8 mouse cellular contexts compared by ENCODE assay signal in genomic region chr4:147125326-147125725, GRCm38 (mm10). TPM values are rescaled to one million over a fixed set of nuclear protein-coding genes. Genes with fewer than 3 reads are reported as not detected.
DNase-seq lines count a peak whose midpoint lies in the region; ATAC-seq and TF ChIP-seq lines count a peak whose summit lies in the region.
"Not testable (repeated sequence)": the region's sequence is repeated elsewhere in the genome, so short reads cannot be mapped to it uniquely, and the experiment has no call there.

No protein-coding gene starts in this region.

- H3K4me1 ChIP-seq in bone marrow macrophage, adult 2 months (ENCODE audit: control insufficient read depth, insufficient read depth, low read length); forebrain, embryonic 13.5 days; heart, embryonic 16.5 days (ENCODE audit: control insufficient read depth, insufficient read depth, low read length); intestine, embryonic 16.5 days (ENCODE audit: control insufficient read depth, insufficient read depth, low read length); limb, embryonic 13.5 days; lung, embryonic 15.5 days; neural tube, embryonic 11.5 days (ENCODE audit: control insufficient read depth, insufficient read depth, low read length); testis, adult 2 months (ENCODE audit: control insufficient read depth, insufficient read depth, low read length): not testable (repeated sequence)

- 0 out of 2 replicates have a peak overlapping the region, but pooled peaks have one; percentile 5 for H3K4me3 ChIP-seq in bone marrow macrophage, adult 2 months (ENCODE audit: insufficient read depth, low read length)
- peak overlapping the region; percentile 52 for H3K4me3 ChIP-seq in forebrain, embryonic 13.5 days
- peak overlapping the region; percentile 70 for H3K4me3 ChIP-seq in heart, embryonic 16.5 days (ENCODE audit: low read length)
- H3K4me3 ChIP-seq in intestine, embryonic 16.5 days (ENCODE audit: low read length) = peak overlapping the region; percentile 58
- H3K4me3 ChIP-seq in limb, embryonic 13.5 days = peak overlapping the region; percentile 54
- peak overlapping the region; percentile 37 for H3K4me3 ChIP-seq in lung, embryonic 15.5 days
- peak overlapping the region; percentile 63 for H3K4me3 ChIP-seq in neural tube, embryonic 11.5 days (ENCODE audit: low read depth, low read length)
- H3K4me3 ChIP-seq in testis, adult 2 months (ENCODE audit: control insufficient read depth, low read depth, low read length) = peak overlapping the region; percentile 68

- H3K27ac ChIP-seq in bone marrow macrophage, adult 2 months (ENCODE audit: insufficient read depth, low read depth, low read length); forebrain, embryonic 13.5 days; heart, embryonic 16.5 days (ENCODE audit: low read length); intestine, embryonic 16.5 days (ENCODE audit: low read length); limb, embryonic 13.5 days; lung, embryonic 15.5 days; neural tube, embryonic 11.5 days (ENCODE audit: low read depth, low read length); testis, adult 2 months (ENCODE audit: control insufficient read depth, insufficient read depth, low read depth, low read length): not testable (repeated sequence)

- peak overlapping the region; percentile 75 for H3K9ac ChIP-seq in forebrain, embryonic 13.5 days
- H3K9ac ChIP-seq in heart, embryonic 16.5 days (ENCODE audit: low read length) = not testable (repeated sequence)
- peak overlapping the region; percentile 77 for H3K9ac ChIP-seq in intestine, embryonic 16.5 days (ENCODE audit: low read depth, low read length)
- H3K9ac ChIP-seq in limb, embryonic 13.5 days = peak overlapping the region; percentile 80
- peak overlapping the region; percentile 26; the same call in 1 of the 2 replicates for H3K9ac ChIP-seq in lung, embryonic 15.5 days
- peak overlapping the region; percentile 91 for H3K9ac ChIP-seq in neural tube, embryonic 11.5 days (ENCODE audit: low read length)

- H3K27me3 ChIP-seq in forebrain, embryonic 13.5 days; heart, embryonic 16.5 days (ENCODE audit: control insufficient read depth, insufficient read depth, low read length); intestine, embryonic 16.5 days (replicated peaks; ENCODE audit: control insufficient read depth, insufficient read depth, low read length); limb, embryonic 13.5 days; lung, embryonic 15.5 days; neural tube, embryonic 11.5 days (ENCODE audit: control insufficient read depth, insufficient read depth, low read length); testis, adult 2 months (ENCODE audit: control insufficient read depth, insufficient read depth, low read length): not testable (repeated sequence)

- H3K4me2 ChIP-seq in forebrain, embryonic 13.5 days = peak overlapping the region; percentile 76
- H3K4me2 ChIP-seq in heart, embryonic 16.5 days (ENCODE audit: low read depth, low read length) = peak overlapping the region; percentile 95
- peak overlapping the region; percentile 93 for H3K4me2 ChIP-seq in intestine, embryonic 16.5 days (ENCODE audit: low read depth, low read length)
- H3K4me2 ChIP-seq in limb, embryonic 13.5 days (replicated peaks) = peak overlapping the region; percentile 72
- peak overlapping the region; percentile 59 for H3K4me2 ChIP-seq in lung, embryonic 15.5 days
- H3K4me2 ChIP-seq in neural tube, embryonic 11.5 days (ENCODE audit: low read depth) = peak overlapping the region; percentile 88

- WGBS in forebrain, embryonic 13.5 days = 21% methylated on average over 4 of the region's 4 CpGs
- 18% methylated on average over 4 of the region's 4 CpGs for WGBS in heart, embryonic 16.5 days
- 11% methylated on average over 4 of the region's 4 CpGs for WGBS in intestine, embryonic 16.5 days
- WGBS in limb, embryonic 13.5 days = 22% methylated on average over 4 of the region's 4 CpGs
- 16% methylated on average over 4 of the region's 4 CpGs for WGBS in lung, embryonic 15.5 days
- WGBS in neural tube, embryonic 11.5 days = 22% methylated on average over 4 of the region's 4 CpGs

- not testable (repeated sequence) for TF ChIP-seq CTCF in bone marrow macrophage, adult 2 months (IDR thresholded peaks at IDR 0.05; ENCODE audit: low read depth, low read length); testis, adult 2 months (IDR thresholded peaks at IDR 0.05; ENCODE audit: control insufficient read depth, insufficient read depth, insufficient replicate concordance, low read depth, low read length)

- not testable (repeated sequence) for ATAC-seq in forebrain, embryonic 13.5 days; heart, embryonic 16.5 days (replicated peaks; ENCODE audit: extremely low read depth, insufficient read depth, low FRiP score); intestine, embryonic 16.5 days; limb, embryonic 13.5 days (ENCODE audit: low FRiP score, low read depth); lung, embryonic 15.5 days (ENCODE audit: borderline replicate concordance, extremely low read depth, low FRiP score, low TSS enrichment); neural tube, embryonic 11.5 days (ENCODE audit: insufficient read depth, low FRiP score, low TSS enrichment)

- not testable (repeated sequence) for TF ChIP-seq POLR2A in bone marrow macrophage, adult 2 months (IDR thresholded peaks at IDR 0.05; ENCODE audit: borderline replicate concordance, low read depth, low read length); testis, adult 2 months (IDR thresholded peaks at IDR 0.05; ENCODE audit: control insufficient read depth, low read depth, low read length)

- H3K36me3 ChIP-seq in forebrain, embryonic 13.5 days (ENCODE audit: poor library complexity, severe bottlenecking); heart, embryonic 16.5 days (ENCODE audit: control insufficient read depth, insufficient read depth); intestine, embryonic 16.5 days (ENCODE audit: control insufficient read depth, insufficient read depth, low read length); limb, embryonic 13.5 days; lung, embryonic 15.5 days; neural tube, embryonic 11.5 days (ENCODE audit: control insufficient read depth, insufficient read depth, low read length); testis, adult 2 months (ENCODE audit: control insufficient read depth, insufficient read depth, low read length): not testable (repeated sequence)

- DNase-seq in neural tube, embryonic 11.5 days (ENCODE audit: low spot score) = not testable (repeated sequence)

- peaks cover 35% of the 10 kb centered on the region for H3K9me3 ChIP-seq in forebrain, embryonic 13.5 days (replicated peaks)
- H3K9me3 ChIP-seq in heart, embryonic 16.5 days (replicated peaks; ENCODE audit: control insufficient read depth, low read length) = peaks cover 28% of the 10 kb centered on the region
- not testable (repeated sequence) for H3K9me3 ChIP-seq in intestine, embryonic 16.5 days (ENCODE audit: control insufficient read depth, low read length); neural tube, embryonic 11.5 days (ENCODE audit: control insufficient read depth, low read length)
- peaks cover 23% of the 10 kb centered on the region for H3K9me3 ChIP-seq in limb, embryonic 13.5 days
- peaks cover 28% of the 10 kb centered on the region for H3K9me3 ChIP-seq in lung, embryonic 15.5 days

RNA-seq across cellular contexts. Expression of gene Zfp991, which starts 6.5 kb away (rescaled TPM):
- polyA plus RNA-seq in bone marrow macrophage, adult 2 months (2012; ENCODE audit: insufficient read depth, insufficient read length, missing spikeins) = 34.3 and 38.5 TPM in 2 replicates
- 3.8 and 4.3 TPM in 2 replicates for polyA plus RNA-seq in forebrain, embryonic 13.5 days (2015; fragmentation: Nextera tagmentation; extraction: Ambion mirVana)
- 4.3 and 5.3 TPM in 2 replicates for polyA plus RNA-seq in heart, embryonic 16.5 days (2015; fragmentation: Nextera tagmentation; extraction: Ambion mirVana)
- 7.7 and 8.4 TPM in 2 replicates for polyA plus RNA-seq in intestine, embryonic 16.5 days (2015; fragmentation: Nextera tagmentation; extraction: Ambion mirVana)
- 7.8 and 8.4 TPM in 2 replicates for polyA plus RNA-seq in limb, embryonic 13.5 days (2015; fragmentation: Nextera tagmentation; extraction: Ambion mirVana)
- 3.6 and 4.0 TPM in 2 replicates for polyA plus RNA-seq in lung, embryonic 15.5 days (2015; fragmentation: Nextera tagmentation; extraction: Ambion mirVana)
- 6.5 and 6.7 TPM in 2 replicates for polyA plus RNA-seq in neural tube, embryonic 11.5 days (2014; fragmentation: Nextera tagmentation; extraction: Ambion mirVana)
- polyA plus RNA-seq in testis, adult 2 months (2012; rRNA removed) = 3.0 and 3.2 TPM in 2 replicates

Comparison
In these comparisons a context has a peak if more than half of its experiments do, and no peak if none do; other contexts are left out.
1. H3K4me3 ChIP-seq: peak in every context shown above with its lines; median percentile 70 in heart, embryonic 16.5 days; 68 in testis, adult 2 months; 63 in neural tube, embryonic 11.5 days; 58 in intestine, embryonic 16.5 days; 54 in limb, embryonic 13.5 days; 52 in forebrain, embryonic 13.5 days; 37 in lung, embryonic 15.5 days; 5 in bone marrow macrophage, adult 2 months.